Mouse (Mus musculus) adrenal gland, postnatal 25 days (tissue): Measurements from ENCODE around the gene Bcr. TPM values are rescaled to one million over a fixed set of nuclear protein-coding genes. Genes with fewer than 3 reads are reported as not detected.

ENCODE experiments used
- DNase-seq: peaks from one replicate; pipeline ENCODE4 v3.0.0; 2021; ENCODE audit warnings: mixed read lengths
- total RNA-seq: library from RNA; stranded (reverse); gene quantifications from 2 replicates; pipeline ENCODE4 v1.2.3, GENCODE M21; 2021

Gene Bcr
- total RNA-seq, 1 experiment from 2014 or later = 41.0 TPM

DNA sequence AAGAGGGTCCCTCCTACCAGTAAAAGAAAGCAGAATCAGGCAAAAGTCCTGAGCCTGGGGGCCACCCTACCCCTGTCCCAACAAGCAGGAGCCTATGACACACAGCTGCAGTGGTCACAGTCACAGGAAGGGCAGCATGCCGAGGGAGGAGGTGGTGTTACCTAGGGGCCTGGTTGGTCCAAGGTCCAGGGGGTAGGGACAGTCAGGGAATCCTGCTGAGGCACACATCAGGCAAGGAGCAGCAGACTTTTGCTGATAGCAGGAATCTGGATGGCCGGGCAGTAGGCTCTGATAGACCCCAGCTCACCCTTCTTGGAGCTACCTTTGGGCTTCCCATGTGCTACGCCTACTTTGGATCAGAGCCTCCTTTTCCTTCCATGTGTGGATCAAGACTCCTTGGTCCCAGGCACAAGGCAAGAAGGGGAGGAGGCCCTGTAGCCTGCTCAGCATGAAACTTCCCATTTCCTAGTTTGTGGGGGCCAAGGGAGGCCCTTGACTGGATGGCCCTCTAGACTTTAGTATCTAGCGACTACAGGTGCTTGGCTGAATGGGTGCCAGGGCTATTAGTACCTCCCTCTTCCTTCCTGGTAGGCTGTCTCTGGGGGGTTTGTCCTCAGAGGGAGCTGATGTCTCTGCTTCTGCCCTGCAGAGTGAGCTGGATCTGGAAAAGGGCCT, 70.1 kb downstream of the Bcr start:
- DNase-seq = no peak

GRCm38 (mm10) chr10:75131625-75132024, 71.2 kb downstream of the Bcr start:
- no peak for DNase-seq

DNA sequence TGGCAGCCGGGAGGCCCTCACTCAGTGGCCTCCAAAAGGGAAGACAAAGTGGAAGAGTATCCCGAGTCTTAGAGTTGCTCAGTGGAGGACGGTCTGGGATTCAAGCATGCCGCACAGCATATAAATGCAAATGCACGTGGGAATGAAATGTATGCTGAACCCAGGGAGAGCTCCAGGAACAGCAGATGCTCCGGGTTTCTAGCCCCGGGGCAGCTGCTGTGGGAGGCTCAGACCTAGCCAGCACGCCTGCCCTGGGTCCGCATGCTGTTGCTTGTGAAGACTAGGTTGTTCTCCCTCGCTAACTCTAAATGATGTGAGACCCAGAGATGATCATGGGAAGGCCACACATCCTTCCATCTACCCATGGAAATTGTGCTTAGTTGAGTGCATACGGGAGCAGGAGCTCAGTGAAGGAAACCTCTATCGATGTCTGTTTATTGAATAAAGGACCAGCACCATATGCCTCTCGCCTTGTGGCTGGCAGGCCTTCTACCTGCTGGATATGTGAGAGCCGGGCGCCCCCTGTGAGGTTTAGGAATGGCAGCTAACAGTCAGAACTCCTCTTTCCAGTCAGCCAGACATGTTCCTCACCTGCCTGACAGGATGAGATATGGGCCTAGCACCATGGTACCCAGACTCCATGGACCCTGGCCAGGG, 74.6 kb downstream of the Bcr start:
- DNase-seq = no peak

GRCm38 (mm10) chr10:75135518-75136162, 75.2 kb downstream of the Bcr start:
- no peak for DNase-seq

DNA sequence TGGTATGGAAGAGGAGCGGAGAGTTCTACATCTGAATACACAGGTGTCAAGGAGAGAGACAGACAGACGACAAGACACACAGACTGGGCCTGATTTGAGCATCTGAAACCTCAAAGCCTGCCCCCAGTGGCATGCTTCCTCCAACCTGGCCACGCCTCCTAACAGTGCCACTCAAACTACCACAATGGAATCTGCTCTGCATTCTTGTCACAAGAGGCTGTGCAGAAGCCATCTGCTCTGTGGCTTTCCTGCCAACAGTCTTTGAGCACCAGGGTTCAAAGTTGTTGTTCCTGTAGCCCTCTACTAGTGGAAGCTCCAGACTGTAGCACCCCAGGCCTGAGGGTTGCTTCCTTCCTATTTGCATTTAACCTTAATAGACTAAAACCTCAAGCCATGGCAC, 76.8 kb downstream of the Bcr start:
- DNase-seq = no peak

GRCm38 (mm10) chr10:75145221-75145620, 84.8 kb downstream of the Bcr start:
- no peak for DNase-seq

GRCm38 (mm10) chr10:75146001-75146400, 85.6 kb downstream of the Bcr start:
- no peak for DNase-seq

- no peak for DNase-seq
These were observed 86.2 kb downstream of the Bcr start for GRCm38 (mm10) chr10:75146619-75147018.

DNA sequence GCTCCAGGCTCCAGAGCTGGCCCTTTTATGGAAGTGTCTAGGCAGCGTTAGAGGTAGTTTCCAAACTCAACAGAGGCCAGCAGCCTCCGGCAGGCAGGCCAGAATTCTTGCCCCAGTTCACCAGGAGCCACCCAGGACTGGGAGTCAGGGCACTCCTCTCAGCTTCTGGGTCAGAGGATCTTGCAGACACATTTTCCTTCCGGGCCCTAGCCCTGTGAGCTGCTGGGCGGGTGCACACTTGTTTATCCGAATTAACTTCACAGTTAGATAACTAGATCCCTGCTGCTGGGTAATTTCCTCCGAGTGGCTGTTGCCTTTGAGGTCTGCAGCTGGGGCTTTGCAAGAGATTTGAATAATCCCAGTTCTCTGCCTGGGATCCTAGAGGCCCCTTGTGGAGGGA, 87.9 kb downstream of the Bcr start:
- DNase-seq = no peak

DNA sequence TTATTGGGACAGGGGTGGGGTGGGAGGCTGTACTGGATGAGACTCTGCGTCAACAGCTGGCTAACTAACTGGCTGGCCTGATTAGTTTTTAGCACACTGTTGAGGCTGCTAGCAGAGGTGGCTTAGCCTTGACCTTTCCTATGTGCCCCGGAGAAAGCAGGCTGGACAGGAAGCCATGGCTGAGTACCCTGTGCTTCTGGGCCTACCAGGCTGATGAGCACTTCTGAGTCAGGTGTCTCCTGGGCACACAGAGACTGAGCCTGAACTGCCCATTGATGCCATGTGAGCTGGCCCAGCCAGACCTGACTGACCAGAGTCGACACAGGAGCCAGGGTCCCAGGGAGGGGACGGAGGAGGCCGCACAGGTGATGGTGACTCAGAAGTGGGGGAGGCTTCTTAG, 90.0 kb downstream of the Bcr start:
- DNase-seq = no peak

GRCm38 (mm10) chr10:75151311-75151710, 90.9 kb downstream of the Bcr start:
- DNase-seq = peak; percentile 65

DNA sequence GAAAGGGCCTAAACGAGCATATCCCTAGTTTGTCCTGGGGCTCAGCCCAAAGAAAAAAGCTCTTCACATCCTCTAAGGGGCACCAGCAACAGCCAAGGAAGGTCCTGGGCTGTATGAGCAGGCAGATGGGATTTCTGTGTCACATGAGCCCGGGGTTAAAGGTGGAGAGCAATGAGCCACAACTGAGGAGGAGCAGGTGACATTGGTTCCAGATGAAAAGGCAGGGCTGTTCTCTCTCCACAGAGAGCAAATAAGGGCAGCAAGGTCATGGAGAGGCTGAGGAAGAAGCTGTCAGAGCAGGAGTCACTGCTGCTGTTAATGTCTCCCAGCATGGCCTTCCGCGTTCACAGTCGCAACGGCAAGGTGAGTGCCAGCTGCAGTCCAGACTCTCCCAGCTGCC, 96.4 kb downstream of the Bcr start:
- DNase-seq = no peak

GRCm38 (mm10) chr10:75157713-75158112, 97.3 kb downstream of the Bcr start:
- DNase-seq = no peak

GRCm38 (mm10) chr10:75158356-75158755, 98.0 kb downstream of the Bcr start:
- no peak for DNase-seq

DNA sequence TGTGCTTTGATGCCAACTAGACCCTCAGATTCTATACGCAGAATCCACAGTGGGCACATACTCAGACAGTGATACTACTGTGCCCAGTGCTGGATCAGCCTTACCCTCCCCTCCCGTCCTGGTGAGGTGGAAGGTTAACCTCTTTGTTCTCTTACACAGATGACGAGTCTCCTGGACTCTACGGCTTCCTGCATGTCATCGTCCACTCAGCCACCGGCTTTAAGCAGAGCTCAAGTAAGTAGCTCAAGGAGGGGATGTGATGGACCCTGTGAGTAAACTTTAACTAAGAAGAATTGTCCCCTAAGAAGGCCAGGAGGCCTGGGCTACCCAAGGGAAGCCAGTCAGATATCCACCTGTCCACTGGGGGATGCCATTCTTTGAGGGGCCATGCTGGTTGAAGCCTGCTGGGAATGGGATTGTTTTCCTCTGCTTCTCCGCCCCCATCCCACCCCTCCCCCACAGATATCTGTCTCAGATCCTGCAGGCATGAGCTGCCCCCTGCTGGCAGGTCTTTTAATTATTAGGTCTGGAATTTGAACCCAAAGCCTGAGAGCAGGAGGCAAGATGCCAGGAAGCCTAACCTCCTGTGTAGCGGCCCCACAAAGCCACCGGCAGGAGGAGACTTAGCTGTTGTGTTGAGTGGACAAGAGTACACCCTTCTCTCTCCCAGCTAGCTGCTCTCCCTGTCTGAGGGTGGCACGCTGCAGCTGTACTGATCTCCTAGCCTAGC, 99.9 kb downstream of the Bcr start:
- DNase-seq = no peak

GRCm38 (mm10) chr10:75165825-75166481, 105.6 kb downstream of the Bcr start:
- DNase-seq = peak; percentile 35

- DNase-seq = no peak
These were observed 106.2 kb downstream of the Bcr start for GRCm38 (mm10) chr10:75166601-75167000.

DNA sequence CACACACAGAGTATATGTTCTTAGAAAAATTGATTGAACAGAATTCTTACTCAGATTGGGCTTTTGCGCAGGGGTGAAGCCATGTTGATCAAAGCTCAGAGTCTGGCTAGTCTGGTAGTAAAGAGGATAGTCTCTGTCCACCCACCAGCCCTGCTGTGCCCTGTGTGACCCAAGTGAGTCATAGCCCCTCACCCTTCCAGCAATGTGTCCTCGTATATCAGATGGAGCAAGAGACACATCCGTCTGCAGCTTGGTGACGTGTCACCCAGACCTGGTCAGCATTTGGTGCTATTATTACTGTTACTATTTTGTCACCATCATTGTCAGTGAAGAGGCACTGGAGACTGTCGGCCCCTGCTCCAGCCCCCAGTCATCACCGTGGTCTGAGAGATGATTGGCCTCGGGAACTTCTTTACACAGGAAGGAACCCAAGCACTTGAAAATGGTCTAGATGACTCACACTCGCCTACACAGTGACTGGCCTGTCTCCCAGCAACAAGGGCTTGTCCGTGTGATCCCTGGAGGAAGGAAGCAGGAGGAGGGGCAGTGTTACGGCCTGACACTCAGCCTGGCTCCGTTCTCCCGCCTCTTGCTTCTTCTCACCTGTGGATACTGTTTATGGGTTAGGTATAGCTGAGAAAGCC, 109.9 kb downstream of the Bcr start:
- peak; percentile 50 for DNase-seq

- no peak for DNase-seq
These were observed 112.7 kb downstream of the Bcr start for GRCm38 (mm10) chr10:75173056-75173455.

- DNase-seq = no peak
These were observed 113.3 kb downstream of the Bcr start for GRCm38 (mm10) chr10:75173712-75174111.

DNA sequence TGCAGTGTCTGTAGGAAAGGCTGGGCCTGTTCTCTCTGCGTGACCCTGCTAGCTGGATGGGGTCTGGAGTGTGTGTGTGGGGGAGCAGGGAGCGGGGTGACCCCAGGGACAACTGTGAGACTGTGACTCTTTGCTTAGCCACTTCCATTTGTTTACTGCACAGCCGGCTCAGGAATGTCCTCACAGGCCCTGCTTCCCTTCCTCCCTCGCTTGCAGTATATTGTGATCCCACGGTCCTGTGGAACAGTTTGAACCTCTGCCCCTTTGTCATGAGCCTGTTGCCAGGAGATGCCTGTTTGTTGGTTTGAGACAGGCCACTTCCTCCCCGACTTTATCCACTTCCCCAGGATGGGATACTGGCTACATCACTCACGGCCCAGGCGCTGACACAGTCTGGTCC, 116.1 kb downstream of the Bcr start:
- DNase-seq = no peak

DNA sequence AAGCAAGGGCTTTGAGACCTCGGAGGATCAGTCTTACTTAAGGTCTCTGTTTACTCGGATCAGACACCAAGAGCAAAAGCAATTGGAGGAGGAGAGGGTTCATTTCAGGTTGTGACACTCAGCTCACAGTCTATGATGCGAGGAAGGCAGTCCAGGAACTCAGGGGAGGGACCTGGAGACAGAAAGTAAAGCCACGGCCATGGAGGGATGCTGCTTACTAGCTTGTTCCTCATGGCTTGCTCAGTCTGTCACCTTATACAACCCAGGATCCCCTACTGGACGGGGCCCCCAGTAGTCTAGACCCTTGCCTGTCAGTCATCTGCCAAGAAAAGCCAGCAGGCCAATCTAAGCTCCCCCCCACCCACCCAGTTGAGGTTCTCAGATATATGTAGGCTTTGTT, 118.5 kb downstream of the Bcr start:
- DNase-seq = no peak
